Mouse (Mus musculus) large intestine, adult 2 months (tissue): ENCODE data around the gene Pappa2. TPM values are rescaled to one million over a fixed set of nuclear protein-coding genes. Genes with fewer than 3 reads are reported as not detected.

Source experiments
- DNase-seq: peaks from one replicate; pipeline ENCODE4 v3.0.0-alpha.2; 2012; ENCODE audit warnings: low read depth, low spot score
- WGBS: fragments of 180-500 bp; shearing (Covaris S2); methylation state at CpG from one replicate; pipeline ENCODE4 v1.1.7; 2018; 5-methylcytosine and 5-hydroxymethylcytosine counted together
- polyA plus RNA-seq: library from polyadenylated mRNA; depleted of rRNA; stranded (reverse); fragments of >200 nt; gene quantifications from 2 replicates; pipeline ENCODE4 v1.2.3, GENCODE M21; 2012

Pappa2 gene
- polyA plus RNA-seq, 1 experiment = 0.01 TPM

DNA sequence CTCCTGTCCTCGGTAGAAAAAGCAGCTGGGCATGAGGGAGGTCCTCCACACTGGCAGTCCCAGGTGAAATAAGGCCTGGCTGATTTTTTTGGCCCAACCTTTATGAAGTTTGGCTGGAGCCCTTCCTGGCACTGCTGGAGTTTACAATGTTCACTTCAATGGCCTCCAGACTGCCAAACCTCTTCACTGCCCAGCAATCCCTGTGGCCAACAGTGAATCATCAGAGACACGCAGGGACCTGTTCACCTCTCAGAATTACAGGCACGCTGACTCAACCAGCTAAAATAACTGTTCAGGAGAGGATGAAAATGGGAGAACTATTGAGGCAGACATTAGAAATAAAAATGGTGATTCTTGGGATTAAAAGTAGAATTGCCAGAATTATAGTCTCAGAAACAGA lies 63.2 kb downstream of the Pappa2 start:
- WGBS = 63% methylated on average over 3 of the region's 3 CpGs
- DNase-seq = no peak

DNA sequence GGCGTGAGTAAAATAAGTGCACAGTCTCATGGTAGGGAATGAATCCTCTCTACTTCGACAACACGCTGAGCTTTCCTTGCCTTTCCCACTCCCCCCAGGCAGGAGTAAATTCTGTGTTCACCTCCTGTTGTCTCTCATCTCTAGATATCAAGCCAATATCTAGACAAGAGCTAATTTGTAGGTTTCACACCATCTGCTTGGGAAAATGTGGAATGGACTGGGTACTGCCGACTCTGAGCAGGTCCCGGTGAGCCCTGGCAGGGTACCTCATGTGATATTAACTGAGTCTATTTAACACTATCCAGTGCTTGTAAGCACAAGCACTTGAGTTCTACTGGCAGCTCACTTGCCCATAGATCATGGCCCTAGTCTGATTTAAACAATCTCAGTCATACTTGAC lies 64.7 kb downstream of the Pappa2 start:
- DNase-seq = no peak
- 94% methylated on average over 5 of the region's 5 CpGs for WGBS

DNA sequence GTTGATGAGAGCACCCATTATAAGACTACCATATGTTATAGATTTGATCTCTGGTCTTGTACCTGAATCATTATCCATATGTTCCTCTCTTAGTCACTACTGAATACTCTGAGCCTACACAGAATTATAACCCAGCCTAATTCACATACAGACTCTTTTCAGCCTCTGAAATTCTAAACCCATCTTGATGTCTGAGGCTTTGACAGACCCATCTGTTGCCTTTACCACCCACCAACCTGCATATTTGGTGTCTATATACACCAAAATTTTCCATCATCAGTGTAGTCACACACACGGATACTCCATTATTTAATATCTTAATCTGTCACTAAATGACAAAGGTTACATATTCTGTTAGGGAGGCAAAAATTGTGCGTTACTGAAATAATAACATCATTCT lies 69.6 kb downstream of the Pappa2 start:
- WGBS = 82% methylated on average over 2 of the region's 2 CpGs

DNA sequence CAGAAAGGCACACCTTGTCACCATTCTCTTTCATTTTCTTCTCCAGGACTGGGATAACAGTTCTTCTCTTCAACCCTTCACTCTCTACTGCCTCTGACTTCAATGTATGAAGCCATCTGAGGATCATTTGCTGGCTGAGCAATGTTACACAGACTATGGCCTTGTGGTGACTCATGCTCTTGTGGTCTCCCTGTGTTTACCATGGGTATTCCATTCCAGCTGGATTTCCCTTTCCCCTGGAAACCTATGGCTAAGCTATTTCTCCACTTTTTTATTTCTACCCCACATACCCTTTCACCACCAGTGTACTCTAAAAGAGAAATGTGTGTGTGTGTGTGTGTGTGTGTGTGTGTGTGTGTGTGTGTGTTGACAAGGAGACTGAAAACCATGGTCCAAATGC lies 83.0 kb downstream of the Pappa2 start:
- no peak for DNase-seq

More for the DNA sequence above, 69.6 kb downstream of the Pappa2 start:
- DNase-seq = no peak

DNA sequence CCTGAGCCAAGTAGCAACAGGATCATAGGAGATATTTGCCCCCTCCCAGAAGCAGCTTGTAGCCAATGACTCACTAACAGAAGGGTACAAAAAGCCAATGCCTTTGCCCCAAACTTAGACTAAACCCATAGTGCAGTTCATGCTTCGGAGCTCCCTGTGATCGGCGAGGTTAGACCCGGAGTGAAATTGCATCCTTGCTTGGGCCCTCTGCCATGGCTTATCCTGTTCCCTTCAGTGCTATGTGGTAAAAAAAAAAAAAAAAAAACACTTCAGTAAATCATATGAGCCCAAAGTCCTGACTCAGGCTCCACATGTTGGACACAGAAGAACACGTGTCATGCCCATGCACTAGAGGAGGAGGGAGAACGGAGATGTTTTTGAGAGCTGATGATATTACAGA lies 85.8 kb downstream of the Pappa2 start:
- 89% methylated on average over 6 of the region's 6 CpGs for WGBS
- no peak for DNase-seq

DNA sequence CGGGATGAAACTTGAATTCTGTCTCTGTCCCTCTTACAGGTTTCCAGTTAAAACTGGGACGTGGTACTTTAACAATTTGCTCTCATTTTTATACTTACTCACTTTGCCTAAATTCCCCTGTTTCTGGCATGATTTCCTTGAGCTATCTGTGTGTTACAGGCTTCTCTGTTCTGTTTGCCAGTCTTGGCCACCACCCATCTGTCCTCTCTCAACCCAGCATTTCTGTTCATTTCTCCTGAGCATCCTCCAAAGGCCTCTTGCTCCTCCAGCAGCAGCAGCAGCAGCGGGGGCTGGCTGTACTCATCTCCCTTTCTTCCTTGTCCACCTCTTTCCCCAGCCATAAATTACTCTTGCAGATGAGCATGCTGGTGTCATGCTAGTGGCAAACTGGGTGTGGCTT lies 104.8 kb downstream of the Pappa2 start:
- 72% methylated on average over 3 of the region's 3 CpGs for WGBS
- DNase-seq = no peak

DNA sequence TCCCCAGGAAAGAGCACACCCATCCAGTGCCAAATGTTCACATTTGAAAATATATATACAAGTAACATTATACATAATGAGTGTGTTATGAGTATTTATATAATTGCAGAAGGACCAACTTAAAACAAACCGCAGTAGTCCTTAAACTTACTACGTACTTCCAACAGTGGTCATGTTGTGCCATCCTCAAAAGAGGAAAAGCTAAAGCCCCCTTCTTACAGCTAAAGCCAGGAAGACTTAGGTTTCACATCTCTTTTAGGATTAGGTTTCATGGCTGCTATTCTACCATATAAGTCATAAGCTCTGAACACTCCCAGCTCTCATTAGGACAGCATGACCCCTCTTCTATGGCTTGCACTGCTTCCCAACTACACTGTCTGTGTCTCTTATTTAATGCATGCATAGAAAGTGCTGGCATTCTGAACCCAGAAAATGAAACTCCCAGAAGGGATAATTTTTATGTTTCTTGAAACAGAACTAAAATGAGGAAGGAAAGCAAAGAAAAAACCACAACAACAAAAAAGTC lies 105.7 kb downstream of the Pappa2 start:
- no peak for DNase-seq
- WGBS = 85% methylated on average over 2 of the region's 2 CpGs

DNA sequence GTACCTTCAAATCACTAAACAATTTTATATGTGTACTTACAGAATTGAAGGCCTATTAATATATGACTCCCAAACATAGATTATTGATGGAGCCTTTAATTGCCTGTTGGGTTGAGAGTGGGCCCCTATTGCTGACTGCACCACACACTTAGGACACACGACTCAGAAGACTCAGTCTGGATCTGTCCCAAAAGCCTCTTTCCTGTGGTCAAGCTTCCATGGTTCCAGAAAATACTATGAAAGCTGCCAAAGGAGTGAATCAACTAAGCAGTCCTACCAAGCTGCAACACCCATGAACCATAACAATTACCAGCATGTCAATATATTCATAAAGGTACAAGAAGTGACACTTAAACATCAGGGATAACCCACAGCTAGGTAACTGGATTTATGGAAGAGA lies 106.7 kb downstream of the Pappa2 start:
- WGBS = 48% methylated on average over 1 of the region's 1 CpGs
- DNase-seq = no peak

DNA sequence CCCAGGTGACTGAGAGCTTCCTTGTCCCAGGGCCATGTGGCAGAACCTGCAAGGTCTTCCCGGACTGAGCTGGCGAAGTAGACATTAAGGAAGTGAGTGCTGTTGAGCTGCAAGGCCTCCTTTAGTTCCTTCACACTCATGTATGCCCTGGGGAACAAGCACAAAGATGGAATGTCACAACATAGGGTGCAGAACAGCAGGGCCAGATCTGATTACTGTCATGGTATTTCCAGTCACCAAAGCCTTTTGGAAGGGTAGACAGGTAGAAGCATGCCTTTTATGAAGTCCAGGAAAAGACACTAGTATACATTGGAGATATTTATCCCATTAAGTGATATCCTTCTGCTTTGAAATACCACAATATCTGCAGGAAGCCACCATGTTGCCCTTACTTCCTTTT lies 108.9 kb downstream of the Pappa2 start:
- WGBS = 81% methylated on average over 2 of the region's 2 CpGs
- DNase-seq = no peak

DNA sequence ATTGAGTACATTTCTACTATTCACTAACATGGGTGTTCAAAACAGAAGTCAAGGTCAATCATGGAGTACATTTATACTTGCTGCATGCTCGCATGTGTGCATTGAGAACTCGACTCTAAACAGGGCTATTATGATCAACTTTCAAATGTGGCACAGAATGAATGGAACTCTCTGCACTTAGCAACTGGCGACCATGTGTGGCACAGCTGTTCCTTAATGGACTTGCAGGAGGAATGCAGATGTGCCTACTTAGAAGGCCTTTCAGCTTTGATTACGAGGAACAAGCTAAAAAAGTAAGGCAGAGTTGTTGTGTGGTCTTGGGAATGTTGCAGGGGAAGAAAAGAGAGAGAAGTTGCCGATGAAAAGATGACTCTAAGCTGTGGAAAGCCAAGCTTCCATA lies 120.1 kb downstream of the Pappa2 start:
- DNase-seq = no peak
- 69% methylated on average over 5 of the region's 5 CpGs for WGBS

DNA sequence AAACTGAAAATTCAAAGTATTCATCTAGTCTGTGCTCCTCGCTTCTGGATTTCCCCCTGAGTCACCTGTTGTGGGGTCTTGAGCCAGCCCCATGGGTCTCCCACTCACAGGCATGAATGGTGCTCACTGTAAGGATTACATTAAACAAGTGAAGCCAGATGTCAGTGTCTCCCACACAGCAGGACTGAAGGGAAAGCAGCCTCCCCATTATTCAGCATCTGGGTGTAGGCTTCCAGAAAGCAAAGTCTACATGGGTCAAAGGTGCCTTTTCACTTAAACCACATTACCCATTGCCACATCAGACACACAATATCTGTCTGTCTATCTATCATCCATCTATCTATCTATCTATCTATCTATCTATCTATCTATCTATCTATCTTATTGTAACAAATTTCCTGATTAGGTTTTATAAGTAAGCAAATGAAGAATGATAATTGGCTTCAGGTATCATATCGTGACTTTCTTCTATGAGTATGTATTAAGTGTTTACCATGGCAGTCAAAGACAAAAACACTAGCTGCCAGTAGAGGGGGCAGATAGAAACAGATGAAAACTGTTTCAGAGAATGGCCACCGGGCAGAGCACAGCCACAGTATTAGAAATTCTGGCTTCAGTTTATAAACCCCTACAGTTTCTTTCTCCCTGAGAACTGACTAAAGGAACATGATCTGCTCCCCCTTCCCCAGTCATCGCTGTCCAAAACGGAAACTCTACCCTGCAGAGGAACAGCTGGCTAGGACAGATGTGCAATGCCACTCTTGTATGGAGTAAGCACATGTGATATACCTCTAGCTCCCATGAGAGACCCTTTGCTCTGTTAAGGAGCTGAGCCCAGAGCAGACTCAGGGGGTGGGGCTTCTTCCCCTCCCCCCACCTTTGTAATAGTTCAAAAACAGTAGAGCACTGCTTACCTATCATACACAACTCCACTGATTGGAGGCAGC lies 126.1 kb downstream of the Pappa2 start:
- WGBS = 63% methylated on average over 5 of the region's 5 CpGs
- no peak for DNase-seq

DNA sequence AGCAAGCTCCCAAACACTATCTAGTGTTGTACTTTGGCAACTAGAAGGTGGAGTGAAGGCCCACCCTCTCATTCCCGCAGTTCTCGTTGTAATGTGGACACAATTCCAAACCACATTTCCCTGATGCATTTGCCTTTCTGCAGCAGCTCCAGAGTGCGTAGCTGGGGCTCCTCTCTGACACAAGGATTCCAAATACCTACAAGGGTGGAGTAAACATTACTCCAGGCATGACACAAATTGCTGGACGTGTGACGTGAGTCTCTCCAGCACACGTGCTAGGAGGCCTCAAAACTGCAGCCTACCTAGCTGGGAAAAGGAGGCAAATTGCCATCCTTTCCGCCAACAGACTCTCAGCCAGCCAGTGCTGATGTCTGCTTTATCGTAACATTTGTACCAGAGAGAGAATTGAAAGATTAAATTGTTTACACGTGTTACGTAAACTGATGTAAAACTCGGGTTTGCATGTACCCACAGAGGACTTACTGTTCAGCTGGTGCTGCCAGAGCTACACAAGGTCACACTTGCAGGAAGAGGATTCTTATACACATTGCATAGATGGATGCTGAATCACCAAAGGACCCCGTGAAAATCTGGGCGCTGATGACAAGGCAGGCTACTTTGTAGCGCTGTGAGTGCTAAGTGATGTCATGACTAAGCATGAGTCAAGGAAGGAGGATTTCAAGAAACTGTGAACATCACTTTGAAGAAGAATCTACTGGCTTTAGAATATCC lies 127.3 kb downstream of the Pappa2 start:
- WGBS = 51% methylated on average over 14 of the region's 14 CpGs
- DNase-seq = no peak

DNA sequence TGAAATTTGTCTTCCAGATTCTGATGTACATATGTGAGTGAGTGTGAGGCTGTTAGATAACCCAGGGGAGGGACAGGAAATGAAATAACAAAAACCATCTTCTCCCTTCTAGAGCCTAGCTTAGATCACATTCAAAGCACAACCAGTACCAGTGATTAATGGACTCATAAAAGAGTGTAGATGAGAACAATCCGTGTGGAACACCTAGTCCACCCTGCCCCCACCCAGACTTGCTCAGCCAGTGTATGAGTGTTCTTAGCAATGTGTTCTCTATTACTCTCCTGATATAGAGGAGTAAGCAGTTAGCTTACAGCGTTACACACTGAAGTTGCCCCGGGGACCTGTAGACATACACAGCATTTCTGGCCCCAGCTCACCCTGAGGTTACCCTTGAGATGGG lies 129.8 kb downstream of the Pappa2 start:
- 64% methylated on average over 3 of the region's 3 CpGs for WGBS
- DNase-seq = no peak

DNA sequence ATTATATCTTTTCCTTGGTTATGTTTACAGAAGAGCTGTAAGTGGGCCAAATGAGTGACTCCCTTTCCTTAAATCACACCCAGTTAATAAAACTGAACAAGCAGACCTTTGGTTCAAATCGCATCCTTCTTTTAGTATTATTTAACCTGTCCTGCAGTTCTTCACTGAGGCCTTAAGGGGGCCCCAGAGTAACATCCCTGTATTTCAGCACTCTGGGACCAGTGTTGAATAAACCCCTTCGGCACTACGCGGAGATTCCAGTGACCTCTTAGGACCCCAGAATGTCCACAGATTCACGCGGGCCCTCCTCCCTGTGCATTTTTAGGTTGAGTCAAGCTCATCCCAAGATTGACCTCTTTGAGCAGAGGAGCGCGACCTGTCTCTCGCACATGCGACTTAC lies 135.7 kb downstream of the Pappa2 start:
- no peak for DNase-seq
- 70% methylated on average over 10 of the region's 10 CpGs for WGBS

DNA sequence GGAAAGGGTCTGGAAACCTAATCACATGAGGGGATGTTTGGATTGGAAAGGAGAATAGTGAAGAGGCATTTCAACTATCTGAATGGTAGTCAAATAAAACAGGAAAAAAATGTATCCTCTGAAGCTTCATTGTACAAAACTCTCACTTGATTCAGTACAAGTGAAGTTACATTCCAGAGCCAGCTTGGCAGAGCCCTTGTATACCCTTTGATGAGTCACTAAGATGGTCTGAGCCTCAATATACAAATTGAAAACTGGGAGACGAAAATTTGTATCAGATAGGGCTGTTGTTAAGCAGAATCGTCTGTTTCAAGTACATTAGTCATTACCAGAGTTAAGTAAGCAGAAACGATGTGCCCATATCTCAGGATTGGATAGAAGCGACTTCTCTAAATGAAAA lies 143.1 kb downstream of the Pappa2 start:
- 70% methylated on average over 4 of the region's 4 CpGs for whole genome bisulfite sequencing
- no peak for DNase-seq

DNA sequence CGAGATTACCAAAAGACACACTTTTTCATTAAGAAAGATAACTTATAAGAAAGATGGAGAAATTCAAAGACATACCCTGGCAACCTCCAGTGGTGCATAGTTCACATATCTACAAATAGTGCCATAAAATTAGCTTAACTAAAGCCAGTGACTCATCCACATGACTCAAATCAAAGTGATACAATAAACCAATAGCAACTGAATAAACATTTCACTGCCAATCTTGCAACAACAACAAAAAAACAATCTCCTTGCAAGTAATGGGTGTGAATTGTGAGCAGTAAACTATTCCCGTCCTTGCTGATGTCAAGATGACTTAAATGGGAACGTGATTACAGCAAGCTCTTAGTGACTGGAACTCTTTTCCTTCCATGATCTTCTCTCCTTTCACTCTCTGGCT lies 150.1 kb downstream of the Pappa2 start:
- 55% methylated on average over 3 of the region's 3 CpGs for WGBS
- DNase-seq = no peak

DNA sequence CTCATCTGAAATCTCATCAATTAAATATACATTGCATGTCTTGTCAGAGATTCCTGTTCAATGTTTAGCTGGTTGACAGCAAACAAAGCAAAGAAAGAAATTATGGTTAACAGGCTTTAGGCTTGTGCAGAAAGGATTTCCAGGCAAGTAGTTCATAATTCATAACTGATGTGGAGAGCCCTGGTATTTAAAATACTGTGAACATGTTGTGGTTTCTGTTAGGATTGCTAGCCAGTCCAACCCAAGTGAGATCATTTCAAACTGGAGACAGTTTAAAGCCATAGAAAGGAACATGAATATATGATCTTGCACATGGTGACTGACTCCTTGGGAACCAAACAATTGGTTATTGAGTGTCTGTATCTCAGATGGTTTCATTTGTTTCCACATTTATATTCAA lies 152.4 kb downstream of the Pappa2 start:
- DNase-seq = no peak

DNA sequence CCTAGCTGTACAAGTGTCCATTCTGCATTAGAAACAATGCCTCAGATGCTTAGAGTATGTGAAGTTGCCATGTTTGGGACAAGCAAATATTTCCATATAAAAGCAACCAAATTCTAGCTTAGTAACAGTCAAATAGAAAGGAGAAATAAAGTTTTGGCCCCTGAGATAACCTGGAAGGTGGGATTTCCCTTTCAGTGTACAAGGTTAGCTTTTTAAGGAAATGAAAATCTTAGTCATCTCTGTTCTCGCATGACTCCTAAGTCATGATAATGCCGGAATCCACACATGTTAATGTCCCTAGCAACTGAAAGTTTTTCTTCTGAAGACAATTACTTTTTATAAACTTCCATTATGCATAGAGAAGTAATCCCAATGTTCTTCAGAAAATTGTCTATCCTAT lies 160.6 kb downstream of the Pappa2 start:
- 85% methylated on average over 2 of the region's 2 CpGs for WGBS

DNA sequence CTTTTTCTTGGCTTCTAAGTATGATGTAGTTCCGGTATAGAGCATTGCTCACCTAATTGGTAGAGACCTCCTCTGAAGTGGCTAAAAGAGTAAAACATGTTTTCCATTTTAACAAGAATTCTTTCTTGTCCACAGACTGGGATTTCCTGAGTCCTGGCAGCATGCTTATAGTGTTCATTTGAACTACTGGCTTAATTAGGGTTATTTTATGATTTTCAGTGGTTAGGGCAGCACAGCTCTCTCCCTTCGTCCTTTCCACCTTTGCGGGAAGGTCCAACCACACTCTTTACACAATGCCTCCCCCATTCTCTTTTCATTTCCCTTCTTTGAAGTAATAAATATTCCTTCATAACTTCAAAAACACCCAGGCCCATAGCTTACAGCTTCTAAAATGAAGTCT lies 163.8 kb downstream of the Pappa2 start:
- no peak for DNase-seq

More for the DNA sequence above, 160.6 kb downstream of the Pappa2 start:
- DNase-seq = no peak

DNA sequence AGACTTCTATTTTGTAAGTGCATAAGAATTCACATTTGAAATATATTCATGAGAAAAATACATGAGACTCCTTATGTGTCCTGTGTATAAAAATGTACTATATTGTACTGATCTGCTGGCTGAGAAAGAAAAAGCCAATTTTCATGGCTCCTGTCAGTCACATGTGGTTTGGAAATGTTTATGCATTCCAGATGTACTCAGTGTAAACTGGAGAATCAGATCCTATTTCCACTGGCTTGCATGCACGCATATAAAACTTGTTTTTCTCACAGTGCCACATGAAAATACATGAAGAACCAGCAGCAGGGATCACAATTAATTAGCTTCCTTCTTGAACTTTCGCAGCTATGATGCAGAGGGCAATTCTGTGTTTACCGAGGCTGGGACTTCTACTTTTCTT lies 168.4 kb downstream of the Pappa2 start:
- WGBS = 76% methylated on average over 3 of the region's 3 CpGs
- DNase-seq = no peak

More for the DNA sequence above, 163.8 kb downstream of the Pappa2 start:
- 82% methylated on average over 3 of the region's 3 CpGs for WGBS

DNA sequence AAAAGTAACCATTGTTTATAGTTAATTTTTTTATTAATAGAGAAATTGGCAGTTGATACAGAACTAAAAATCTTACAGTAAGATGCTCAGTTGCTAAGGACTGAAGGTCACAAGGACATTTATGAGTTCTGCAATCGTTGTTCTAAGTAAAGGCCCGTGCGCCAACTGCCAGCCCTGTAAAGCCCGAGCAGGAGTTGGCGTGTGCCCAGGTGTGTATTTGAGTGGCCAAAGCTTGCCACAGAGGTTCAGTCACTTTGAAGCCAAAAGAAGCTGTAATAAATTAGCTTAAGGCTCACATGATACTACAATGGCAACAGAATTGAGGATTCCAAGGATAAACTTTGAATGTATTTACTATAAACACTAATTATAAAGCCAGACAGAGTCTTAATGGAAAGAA lies 204.8 kb downstream of the Pappa2 start:
- DNase-seq = no peak
- WGBS = 62% methylated on average over 5 of the region's 5 CpGs
